Mouse (Mus musculus) testis, postnatal 14 days (tissue): ENCODE measurements around the gene Abcc8.

Experiments
- DNase-seq: peaks from one replicate; pipeline ENCODE4 v3.0.0; 2021; ENCODE audit warnings: low spot score

Gene Abcc8

DNA sequence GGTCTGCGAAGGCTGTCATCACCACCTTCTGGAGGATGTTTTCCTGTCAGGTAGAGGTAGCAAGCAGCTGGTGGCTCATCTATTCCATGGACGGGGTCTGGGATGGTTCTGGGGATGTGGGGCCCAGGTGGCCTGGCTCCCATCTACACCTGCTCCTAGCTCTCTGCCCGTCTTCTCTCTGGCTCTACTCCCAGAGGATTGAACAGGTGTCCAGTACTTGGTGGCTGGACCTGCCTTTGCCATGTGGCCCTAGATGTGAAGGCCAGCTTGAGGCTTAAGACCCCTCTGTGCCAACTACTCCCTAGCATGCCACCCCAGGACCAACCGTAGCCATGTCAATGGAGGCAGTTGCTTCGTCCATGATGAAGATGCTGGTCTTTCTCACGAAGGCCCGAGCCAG is 74.3 kb downstream of the Abcc8 start:
- no peak for DNase-seq

GRCm38 (mm10) chr7:46104256-46104915 is 75.4 kb downstream of the Abcc8 start:
- no peak for DNase-seq

- DNase-seq: no peak
Observed at GRCm38 (mm10) chr7:46103771-46104170, 76.1 kb downstream of the Abcc8 start.

DNA sequence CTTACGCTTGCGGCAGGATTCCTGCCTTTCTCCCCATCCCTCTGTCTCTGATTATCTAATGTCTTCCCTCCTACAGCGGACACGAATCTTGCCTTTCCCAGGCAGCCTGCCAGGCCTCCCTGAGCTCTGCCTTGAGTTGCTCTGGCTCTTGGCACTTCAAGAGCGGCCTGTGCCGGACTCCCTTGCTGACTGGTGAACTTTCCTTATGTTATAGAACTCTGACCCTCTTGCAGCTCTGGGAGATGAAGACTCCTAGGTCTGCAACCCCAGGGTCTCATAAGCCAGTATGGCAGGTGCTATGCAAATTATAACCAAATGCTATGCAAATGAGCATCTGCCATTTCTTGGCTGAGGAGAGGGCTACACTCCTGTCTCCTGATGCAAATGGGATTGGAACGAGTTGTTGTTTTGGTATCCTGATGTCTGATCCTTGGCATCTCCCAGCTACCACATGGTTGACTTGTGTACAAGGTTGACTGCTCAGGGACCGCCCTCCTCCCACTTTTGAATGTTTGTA is 76.7 kb downstream of the Abcc8 start:
- no peak for DNase-seq

- DNase-seq: peak; percentile 83
Observed at GRCm38 (mm10) chr7:46100563-46100962, 79.3 kb downstream of the Abcc8 start, which contains the start of gene Kcnj11. TSS of gene Kcnj11 (minus strand) at chr7:46100764.

GRCm38 (mm10) chr7:46099682-46100081 is 80.2 kb downstream of the Abcc8 start:
- no peak for DNase-seq

GRCm38 (mm10) chr7:46098919-46099286 is 80.9 kb downstream of the Abcc8 start:
- no peak for DNase-seq

DNA sequence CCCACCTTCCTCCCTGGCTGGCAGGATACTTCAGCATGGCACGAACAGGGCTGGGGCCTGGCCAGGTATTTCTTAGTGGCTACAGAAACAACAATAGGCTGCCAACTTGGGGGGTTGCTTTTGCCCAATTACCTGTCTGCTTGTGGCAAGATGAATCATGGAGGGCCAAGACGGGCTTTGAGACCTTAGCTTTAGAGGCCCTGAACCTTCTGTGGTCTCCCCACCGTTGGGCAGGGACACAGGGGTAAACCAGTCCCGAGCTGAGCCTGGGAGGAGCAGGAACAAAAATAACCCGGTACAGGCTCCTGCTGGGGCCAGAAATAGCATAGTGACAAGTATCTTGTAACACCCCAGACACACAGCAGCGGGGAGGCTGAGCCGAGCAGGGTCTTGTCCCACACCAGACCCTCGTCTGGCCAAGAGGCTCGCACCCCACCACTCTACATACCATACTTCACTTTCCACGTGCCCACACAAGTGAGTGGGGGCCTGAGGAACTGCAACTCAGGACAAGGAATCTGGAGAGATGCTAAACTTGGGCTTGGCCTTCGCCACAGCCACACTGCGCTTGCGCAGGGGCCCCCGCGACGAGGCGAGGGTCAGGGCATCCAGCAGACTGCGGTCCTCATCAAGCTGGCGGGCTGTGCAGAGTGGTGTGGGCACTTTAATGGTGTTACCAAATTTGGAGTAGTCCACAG is 81.5 kb downstream of the Abcc8 start:
- no peak for DNase-seq

GRCm38 (mm10) chr7:46097319-46097783 is 82.5 kb downstream of the Abcc8 start:
- DNase-seq: no peak

DNA sequence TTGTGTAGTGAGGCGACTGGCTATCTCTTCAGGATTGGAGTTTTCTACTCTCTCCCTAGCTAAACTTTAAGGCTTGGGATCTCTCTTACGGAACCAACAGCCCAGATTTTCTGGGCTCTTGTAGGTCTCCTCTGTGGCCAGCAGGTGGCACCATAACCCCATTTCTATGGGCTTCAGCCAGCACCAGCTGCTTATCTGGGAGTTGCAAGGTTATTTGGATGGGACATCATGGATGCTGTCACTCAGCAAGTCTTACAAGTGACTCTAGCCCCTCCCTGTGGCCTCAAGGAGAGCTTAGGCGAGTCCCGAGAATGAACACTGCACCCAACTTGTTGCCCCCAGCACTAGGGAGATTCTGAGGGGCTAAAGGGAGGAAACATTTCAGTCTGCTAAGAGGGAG is 83.7 kb downstream of the Abcc8 start:
- peak; percentile 30 for DNase-seq

- no peak for DNase-seq
Observed at GRCm38 (mm10) chr7:46092803-46093202, 87.0 kb downstream of the Abcc8 start.

- no peak for DNase-seq
Observed at GRCm38 (mm10) chr7:46088241-46088640, 91.6 kb downstream of the Abcc8 start.

DNA sequence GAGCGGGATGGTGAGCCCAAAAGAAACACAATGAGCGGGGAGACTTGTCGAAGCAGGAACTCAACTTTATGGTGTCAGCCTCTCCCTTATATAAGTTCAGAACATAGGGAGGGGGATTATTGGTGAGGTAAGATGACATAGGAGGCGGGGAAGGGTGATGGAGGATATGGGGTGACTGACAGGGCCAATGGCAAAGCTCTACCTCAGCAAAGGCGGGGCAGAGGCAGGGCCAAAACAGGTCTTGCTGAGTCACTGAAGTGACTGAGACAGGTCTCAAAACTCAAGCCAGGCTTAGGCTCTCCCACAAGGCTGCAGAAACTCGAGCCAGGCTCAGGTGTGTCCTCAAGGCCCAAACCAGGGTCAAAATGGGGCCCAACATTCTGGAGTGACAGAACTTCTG is 93.5 kb downstream of the Abcc8 start:
- DNase-seq: no peak

- DNase-seq: no peak
Observed at GRCm38 (mm10) chr7:46084839-46085513, 94.9 kb downstream of the Abcc8 start.

- DNase-seq: no peak
Observed at GRCm38 (mm10) chr7:46084024-46084423, 95.8 kb downstream of the Abcc8 start.

- DNase-seq: no peak
Observed at GRCm38 (mm10) chr7:46077675-46078074, 102.2 kb downstream of the Abcc8 start.

DNA sequence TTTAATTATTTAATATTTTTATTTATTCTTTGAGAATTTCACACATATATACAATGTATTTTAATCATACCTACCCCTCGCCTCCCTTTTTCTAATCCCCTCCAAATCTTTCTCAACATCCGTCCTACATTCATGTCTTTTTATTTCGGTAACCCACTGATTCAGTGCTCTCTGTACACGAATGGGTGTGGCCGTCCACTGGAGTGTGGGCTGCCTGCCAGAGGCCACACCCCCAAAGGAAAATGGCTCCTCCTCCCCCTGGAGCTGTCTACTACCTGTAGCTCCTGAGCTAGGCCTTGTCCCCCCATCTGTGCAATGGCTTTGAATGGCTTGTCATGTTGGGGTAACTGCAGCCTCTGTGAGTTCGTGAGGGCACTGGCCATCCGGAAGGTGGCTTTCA is 103.0 kb downstream of the Abcc8 start:
- no peak for DNase-seq

GRCm38 (mm10) chr7:46068831-46069230 is 111.0 kb downstream of the Abcc8 start:
- no peak for DNase-seq

DNA sequence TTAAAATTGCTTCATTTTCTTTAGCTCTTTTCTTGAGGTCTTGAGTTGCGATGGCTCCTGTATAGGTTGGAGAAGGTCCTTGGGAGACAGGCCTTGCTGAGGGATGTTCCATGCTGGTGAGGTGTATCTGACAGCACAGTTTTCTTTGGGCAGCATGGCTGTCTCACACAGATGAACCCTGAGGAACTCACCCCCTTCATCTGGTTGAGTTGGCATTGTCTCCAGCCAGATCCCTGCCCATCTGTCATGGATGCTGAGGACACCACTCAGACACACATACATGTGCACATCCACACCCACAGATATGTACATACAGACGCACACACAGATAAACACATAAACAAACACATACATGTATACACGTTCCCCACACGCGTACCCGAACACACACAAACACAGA is 116.5 kb downstream of the Abcc8 start:
- DNase-seq: no peak

DNA sequence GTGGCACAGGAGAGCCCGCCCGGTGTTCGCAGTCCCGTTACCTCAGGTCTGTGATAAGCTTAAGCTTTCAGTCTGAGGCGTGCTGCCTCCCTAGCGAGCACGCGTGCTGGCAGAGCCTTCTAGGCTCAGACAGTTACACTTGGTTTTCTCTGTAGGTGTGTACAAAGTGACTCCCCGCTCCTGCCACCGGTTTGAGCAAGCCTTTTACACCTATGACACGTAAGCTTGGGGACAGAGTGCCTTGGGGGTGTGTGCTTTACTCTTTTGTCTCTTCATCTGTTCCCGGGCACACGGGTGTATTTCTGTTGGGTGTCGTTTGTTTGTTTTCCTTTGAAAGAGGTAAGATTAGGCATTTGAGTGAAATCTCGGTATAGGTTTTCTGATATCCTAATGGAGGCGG is 118.2 kb downstream of the Abcc8 start:
- DNase-seq: no peak

- DNase-seq: no peak
Observed at GRCm38 (mm10) chr7:46060688-46061087, 119.1 kb downstream of the Abcc8 start.

DNA sequence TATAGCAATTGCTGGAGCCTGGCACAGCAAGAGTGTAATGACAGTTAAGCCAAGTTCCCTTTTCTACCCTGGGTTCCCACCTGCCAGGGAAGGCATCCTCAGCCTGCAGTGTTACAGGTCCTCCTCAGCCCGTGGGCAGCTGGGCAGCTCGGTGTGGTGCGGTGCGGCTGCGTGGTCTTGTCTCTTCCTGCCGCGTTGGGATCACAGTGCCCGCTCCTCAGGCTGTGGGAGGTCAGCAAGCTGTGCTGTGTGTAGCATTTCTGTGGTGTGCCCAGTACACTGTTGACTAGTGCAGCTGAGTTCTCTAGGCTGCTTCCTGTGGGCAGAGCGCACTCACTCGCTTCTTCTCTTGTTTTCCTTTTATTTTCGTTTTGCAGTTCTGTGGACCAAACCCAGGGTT is 121.0 kb downstream of the Abcc8 start:
- DNase-seq: no peak
